Mouse (Mus musculus) bone marrow, adult 2 months (tissue): ENCODE data around the gene Tro. TPM values are rescaled to one million over a fixed set of nuclear protein-coding genes. Genes with fewer than 3 reads are reported as not detected.

Source experiments
- H3K27ac ChIP-seq: fragments of 200-500 bp; 2 replicates; pipeline ENCODE4 v1.5.1; 2012; ENCODE audit warnings: low read depth, mild to moderate bottlenecking, control low read depth, inconsistent platforms, low read length; ENCODE audit not compliant: control insufficient read depth, poor library complexity, insufficient read depth
- H3K4me1 ChIP-seq: fragments of 200-500 bp; 2 replicates; pipeline ENCODE4 v1.6.1; 2011; ENCODE audit warnings: low read length; ENCODE audit not compliant: control insufficient read depth, insufficient read depth
- H3K4me3 ChIP-seq: fragments of 200-500 bp; replicated peaks from 2 replicates; pipeline ENCODE3; 2011; ENCODE audit warnings: mild to moderate bottlenecking, low read depth, low read length, control low read depth; ENCODE audit not compliant: control insufficient read depth
- CTCF ChIP-seq: fragments of 200-500 bp; IDR thresholded peaks from 2 replicates; pipeline ENCODE4 v1.5.1; 2011; ENCODE audit warnings: low read length, control low read depth; ENCODE audit not compliant: control insufficient read depth, insufficient read depth
- POLR2A ChIP-seq: fragments of 200-500 bp; IDR thresholded peaks from 2 replicates; pipeline ENCODE4 v1.6.1; 2011; ENCODE audit warnings: low read depth, mild to moderate bottlenecking, control low read depth, low read length, borderline replicate concordance; ENCODE audit not compliant: control insufficient read depth
- WGBS: fragments of 180-500 bp; shearing (Covaris S2); methylation state at CpG from one replicate; pipeline ENCODE4 v1.1.7; 2018; 5-methylcytosine and 5-hydroxymethylcytosine counted together
- polyA plus RNA-seq: library from polyadenylated mRNA; stranded (reverse); fragments of >200 nt; gene quantifications from 2 replicates; pipeline ENCODE4 v1.2.4, GENCODE M21; 2011; ENCODE audit warnings: low replicate concordance; ENCODE audit not compliant: missing spikeins, insufficient read depth, insufficient read length

The Tro gene
- polyA plus RNA-seq = not detected in 2 replicates

GRCm38 (mm10) chrX:150656908-150657796 lies at the start of gene Tro:
Gene Tro, minus strand, starts transcription at chrX:150657583.
- no peak within 1 kb of the TSS for H3K4me3 ChIP-seq
- no peaks in the 10 kb centered on the region for H3K4me1 ChIP-seq
- 21% methylated on average over 37 of the region's 37 CpGs for WGBS
- no peak for TF ChIP-seq POLR2A
- TF ChIP-seq CTCF = no peak
- no peak within 1 kb of the TSS for H3K27ac ChIP-seq

- WGBS = 47% methylated on average over 1 of the region's 1 CpGs
- H3K4me3 ChIP-seq = no peak overlapping the region
- TF ChIP-seq CTCF (no peak), POLR2A (no peak)
- H3K4me1 ChIP-seq = no peaks in the 10 kb centered on the region
- H3K27ac ChIP-seq = no peak overlapping the region
Measured at GRCm38 (mm10) chrX:150677505-150677904, 20.1 kb upstream of the Tro start.

- WGBS = 46% methylated on average over 4 of the region's 4 CpGs
- Histone ChIP-seq H3K4me3 (no peak overlapping the region), H3K27ac (no peak overlapping the region), H3K4me1 (no peaks in the 10 kb centered on the region)
- no peak for TF ChIP-seq POLR2A
- TF ChIP-seq CTCF = no peak
Measured at GRCm38 (mm10) chrX:150662809-150663208, 5.4 kb upstream of the Tro start.

GRCm38 (mm10) chrX:150657797-150658118 lies 375 bp upstream of the Tro start:
- TF ChIP-seq POLR2A (no peak), CTCF (no peak)

GRCm38 (mm10) chrX:150656122-150656907 lies 1.1 kb downstream of the Tro start:
- Histone ChIP-seq H3K27ac (no peak overlapping the region), H3K4me3 (no peak overlapping the region), H3K4me1 (no peaks in the 10 kb centered on the region)
- TF ChIP-seq CTCF (no peak), POLR2A (no peak)
- 43% methylated on average over 36 of the region's 44 CpGs for WGBS

More at GRCm38 (mm10) chrX:150657797-150658118, 375 bp upstream of the Tro start:
- Histone ChIP-seq H3K4me1 (no peaks in the 10 kb centered on the region), H3K27ac (no peak overlapping the region), H3K4me3 (no peak overlapping the region)
- 90% methylated on average over 3 of the region's 3 CpGs for WGBS

- no peak for TF ChIP-seq CTCF
- Histone ChIP-seq H3K4me3 (no peak overlapping the region), H3K27ac (no peak overlapping the region), H3K4me1 (no peaks in the 10 kb centered on the region)
- 65% methylated on average over 1 of the region's 1 CpGs for WGBS
Measured at GRCm38 (mm10) chrX:150636421-150636820, 21.0 kb downstream of the Tro start.

GRCm38 (mm10) chrX:150598882-150599281 lies 58.5 kb downstream of the Tro start:
- TF ChIP-seq CTCF (no peak), POLR2A (no peak)
- 79% methylated on average over 2 of the region's 2 CpGs for WGBS
- no peak overlapping the region for H3K4me3 ChIP-seq
- H3K27ac ChIP-seq = no peak overlapping the region
- H3K4me1 ChIP-seq = no peaks in the 10 kb centered on the region

Other genes starting within 250 kb of the Tro start
- gene Tmem29, start 198.4 kb downstream of the Tro start, polyA plus RNA-seq = 8.5 and 19.6 TPM in 2 replicates
- 1,004 and 1,851 TPM in 2 replicates for gene Alas2, start 110.2 kb downstream of the Tro start, polyA plus RNA-seq
- 6.1 and 10.4 TPM in 2 replicates for gene Pfkfb1, start 69.4 kb downstream of the Tro start, polyA plus RNA-seq
- gene Apex2, start 67.7 kb downstream of the Tro start, polyA plus RNA-seq = 5.3 and 20.0 TPM in 2 replicates
- 6.8 and 8.3 TPM in 2 replicates for gene Maged2, start 156.8 kb upstream of the Tro start, polyA plus RNA-seq